22 mouse cellular contexts compared by ENCODE assay signal in genomic region chr9:35545704-35546103, GRCm38 (mm10). TPM values are rescaled to one million over a fixed set of nuclear protein-coding genes. Genes with fewer than 3 reads are reported as not detected.
A peak's percentile ranks its signal among the peaks of the same experiment; 100 is the strongest.
DNase-seq lines count a peak whose midpoint lies in the region; ATAC-seq and TF ChIP-seq lines count a peak whose summit lies in the region.
"Had no signal": no experiment of that assay in that cellular context is flagged by ENCODE, and none has a peak within 500 bp of the region (broad histone marks: within the 10 kb centered on the region; RNA-seq: fewer than 3 reads in every experiment).

No protein-coding gene starts in this region.

- no peak overlapping the region for H3K9ac ChIP-seq in hindbrain, postnatal 0 days (replicated peaks; ENCODE audit: low read length)
- no peak overlapping the region for H3K9ac ChIP-seq in hindbrain, embryonic 12.5 days
- H3K9ac ChIP-seq in liver, postnatal 0 days (replicated peaks), result no peak overlapping the region
- H3K9ac ChIP-seq in liver, embryonic 12.5 days, result no peak overlapping the region
- H3K9ac ChIP-seq: heart, embryonic 13.5 days; lung, embryonic 15.5 days; midbrain, embryonic 13.5 days had no signal

- no peak for TF ChIP-seq POLR2A in embryonic fibroblast, embryonic 13.5 days (IDR thresholded peaks at IDR 0.05; ENCODE audit: low read depth, low read length)

- TF ChIP-seq EP300 in liver, postnatal 0 days (IDR thresholded peaks at IDR 0.05; ENCODE audit: low read depth), result no peak

- ATAC-seq in hindbrain, postnatal 0 days, result no peak
- ATAC-seq in hindbrain, embryonic 12.5 days (ENCODE audit: low FRiP score), result no peak
- no peak for ATAC-seq in liver, postnatal 0 days
- ATAC-seq in liver, embryonic 12.5 days, result no peak
- ATAC-seq: midbrain, embryonic 13.5 days had no signal

- H3K27ac ChIP-seq in hindbrain, postnatal 0 days, result no peak overlapping the region
- no peak overlapping the region for H3K27ac ChIP-seq in hindbrain, embryonic 12.5 days
- no peak overlapping the region for H3K27ac ChIP-seq in liver, postnatal 0 days (ENCODE audit: low read depth)
- no peak overlapping the region for H3K27ac ChIP-seq in liver, embryonic 12.5 days
- no peak overlapping the region for H3K27ac ChIP-seq in embryonic fibroblast, embryonic 13.5 days (ENCODE audit: insufficient read depth, low read length)
- H3K27ac ChIP-seq: heart, embryonic 13.5 days; lung, embryonic 15.5 days; midbrain, embryonic 13.5 days had no signal

- H3K4me2 ChIP-seq in hindbrain, postnatal 0 days (ENCODE audit: low read depth, low read length), result no peak overlapping the region
- H3K4me2 ChIP-seq in hindbrain, embryonic 12.5 days (replicated peaks), result no peak overlapping the region
- no peak overlapping the region for H3K4me2 ChIP-seq in liver, postnatal 0 days (ENCODE audit: low read depth, low read length)
- H3K4me2 ChIP-seq in liver, embryonic 12.5 days, result no peak overlapping the region
- H3K4me2 ChIP-seq: heart, embryonic 13.5 days; lung, embryonic 15.5 days; midbrain, embryonic 13.5 days had no signal

- WGBS in hindbrain, postnatal 0 days, result 70% methylated on average over 12 of the region's 12 CpGs
- 79% methylated on average over 12 of the region's 12 CpGs for WGBS in hindbrain, embryonic 12.5 days
- WGBS in liver, postnatal 0 days (ENCODE audit: insufficient replicate concordance), result 68% methylated on average over 12 of the region's 12 CpGs
- WGBS in liver, embryonic 12.5 days (ENCODE audit: insufficient replicate concordance), result 61% methylated on average over 12 of the region's 12 CpGs

- peak; percentile 61 for TF ChIP-seq CTCF in hindbrain, postnatal 0 days (IDR thresholded peaks at IDR 0.05; ENCODE audit: low read depth)
- TF ChIP-seq CTCF in liver, postnatal 0 days (IDR thresholded peaks at IDR 0.05; ENCODE audit: low read depth), result peak; percentile 17; the same call in 1 of the 2 replicates
- peak; percentile 26; the same call in 1 of the 2 replicates for TF ChIP-seq CTCF in embryonic fibroblast, embryonic 13.5 days (IDR thresholded peaks at IDR 0.05; ENCODE audit: borderline replicate concordance, insufficient read depth, low read length)

- no peak overlapping the region for H3K4me3 ChIP-seq in hindbrain, postnatal 0 days (ENCODE audit: low read length)
- H3K4me3 ChIP-seq in hindbrain, embryonic 12.5 days, result no peak overlapping the region
- H3K4me3 ChIP-seq in liver, postnatal 0 days (ENCODE audit: low read depth, low read length), result no peak overlapping the region
- no peak overlapping the region for H3K4me3 ChIP-seq in liver, embryonic 12.5 days
- no peak overlapping the region for H3K4me3 ChIP-seq in embryonic fibroblast, embryonic 13.5 days (ENCODE audit: insufficient read depth, low read length)
- H3K4me3 ChIP-seq: heart, embryonic 13.5 days; lung, embryonic 15.5 days; midbrain, embryonic 13.5 days had no signal

- H3K36me3 ChIP-seq in hindbrain, postnatal 0 days (ENCODE audit: insufficient read depth, low read length), result peaks cover 13% of the 10 kb centered on the region
- H3K36me3 ChIP-seq in hindbrain, embryonic 12.5 days, result 0 out of 2 replicates have a peak, but pooled peaks cover 13% of the 10 kb centered on the region
- H3K36me3 ChIP-seq in liver, postnatal 0 days (replicated peaks; ENCODE audit: insufficient read depth, low read length), result no peaks in the 10 kb centered on the region
- no peaks in the 10 kb centered on the region for H3K36me3 ChIP-seq in liver, embryonic 12.5 days
- H3K36me3 ChIP-seq: heart, embryonic 13.5 days; lung, embryonic 15.5 days had no signal

- H3K27me3 ChIP-seq in hindbrain, postnatal 0 days (ENCODE audit: insufficient read depth, low read length), result no peaks in the 10 kb centered on the region
- H3K27me3 ChIP-seq in hindbrain, embryonic 12.5 days, result 0 out of 2 replicates have a peak, but pooled peaks cover 3% of the 10 kb centered on the region
- H3K27me3 ChIP-seq in liver, postnatal 0 days (ENCODE audit: insufficient read depth, low read length), result no peaks in the 10 kb centered on the region
- H3K27me3 ChIP-seq in liver, embryonic 12.5 days (replicated peaks), result peaks cover 3% of the 10 kb centered on the region; the same call in 1 of the 2 replicates
- H3K27me3 ChIP-seq: heart, embryonic 13.5 days; lung, embryonic 15.5 days had no signal

- H3K4me1 ChIP-seq in hindbrain, postnatal 0 days (ENCODE audit: insufficient read depth, low read length), result no peaks in the 10 kb centered on the region
- H3K4me1 ChIP-seq in hindbrain, embryonic 12.5 days, result no peaks in the 10 kb centered on the region
- H3K4me1 ChIP-seq in liver, postnatal 0 days (ENCODE audit: insufficient read depth), result peaks cover 3% of the 10 kb centered on the region; the same call in 1 of the 2 replicates
- peaks cover 4% of the 10 kb centered on the region for H3K4me1 ChIP-seq in liver, embryonic 12.5 days
- no peaks in the 10 kb centered on the region for H3K4me1 ChIP-seq in embryonic fibroblast, embryonic 13.5 days (ENCODE audit: control insufficient read depth, insufficient read depth, low read length)
- H3K4me1 ChIP-seq: heart, embryonic 13.5 days; lung, embryonic 15.5 days; midbrain, embryonic 13.5 days had no signal

- no peaks in the 10 kb centered on the region for H3K9me3 ChIP-seq in hindbrain, postnatal 0 days (ENCODE audit: low read length)
- no peaks in the 10 kb centered on the region for H3K9me3 ChIP-seq in hindbrain, embryonic 12.5 days (replicated peaks)
- H3K9me3 ChIP-seq in liver, postnatal 0 days (ENCODE audit: low read length), result no peaks in the 10 kb centered on the region
- H3K9me3 ChIP-seq in liver, embryonic 12.5 days (replicated peaks), result no peaks in the 10 kb centered on the region
- H3K9me3 ChIP-seq: heart, embryonic 13.5 days; lung, embryonic 15.5 days; midbrain, embryonic 13.5 days had no signal

- peak; percentile 28 for DNase-seq in hindbrain, postnatal 0 days (ENCODE audit: low spot score)
- no peak for DNase-seq in liver, postnatal 0 days
- DNase-seq in ZHBTc4 (ENCODE audit: low read depth, low spot score), result peak; percentile 27
- no peak for DNase-seq in adrenal gland, postnatal 36 days
- DNase-seq: cerebellum, adult 11 months; cerebellum, postnatal 36 days; gastrocnemius, postnatal 14 days; heart, postnatal 4 days; thymus, adult 18-20 months had no signal

RNA-seq across cellular contexts. Expression of gene Ddx25, which starts 12.6 kb away (rescaled TPM):
- total RNA-seq in hindbrain, postnatal 0 days (2014; rRNA removed), result 19.7 and 19.8 TPM in 2 replicates
- 23.3 and 24.4 TPM in 2 replicates for polyA plus RNA-seq in hindbrain, postnatal 0 days (2015; fragmentation: Nextera tagmentation; extraction: Ambion mirVana)
- polyA plus RNA-seq in hindbrain, embryonic 12.5 days (2016; fragmentation: Nextera tagmentation; extraction: Ambion mirVana), result 11.5 and 12.6 TPM in 2 replicates
- polyA plus RNA-seq in liver, postnatal 0 days (2015; fragmentation: Nextera tagmentation; extraction: Ambion mirVana), result 0.09 and 0.18 TPM in 2 replicates
- polyA plus RNA-seq in liver, embryonic 12.5 days (2016; fragmentation: Nextera tagmentation; extraction: Ambion mirVana), result 0.65 and 0.67 TPM in 2 replicates
- 0.26 and 0.28 TPM in 2 replicates for polyA plus RNA-seq in embryonic fibroblast, embryonic 13.5 days (2011; ENCODE audit: insufficient read length, low read depth, missing spikeins)
- under 1 TPM; 0.56 to 0.79 TPM for total RNA-seq in adrenal gland, postnatal 36 days (2021)

RNA-seq across cellular contexts. Expression of gene Pus3, which starts 12.7 kb away (rescaled TPM):
- total RNA-seq in hindbrain, postnatal 0 days (2014; rRNA removed), result 8.3 and 10.2 TPM in 2 replicates
- 12.2 and 13.7 TPM in 2 replicates for polyA plus RNA-seq in hindbrain, postnatal 0 days (2015; fragmentation: Nextera tagmentation; extraction: Ambion mirVana)
- 16.3 and 16.7 TPM in 2 replicates for polyA plus RNA-seq in hindbrain, embryonic 12.5 days (2016; fragmentation: Nextera tagmentation; extraction: Ambion mirVana)
- 4.7 and 5.0 TPM in 2 replicates for polyA plus RNA-seq in liver, postnatal 0 days (2015; fragmentation: Nextera tagmentation; extraction: Ambion mirVana)
- polyA plus RNA-seq in liver, embryonic 12.5 days (2016; fragmentation: Nextera tagmentation; extraction: Ambion mirVana), result 11.7 and 12.9 TPM in 2 replicates
- 9.6 and 12.7 TPM in 2 replicates for polyA plus RNA-seq in embryonic fibroblast, embryonic 13.5 days (2011; ENCODE audit: insufficient read length, low read depth, missing spikeins)
- 10 to 100 TPM; 10.6 to 13.3 TPM for total RNA-seq in adrenal gland, postnatal 36 days (2021)

RNA-seq across cellular contexts. Expression of gene Pate2, which starts 24.4 kb away (rescaled TPM):
- total RNA-seq in hindbrain, postnatal 0 days (2014; rRNA removed), result 0.47 and 0.79 TPM in 2 replicates
- 0.41 and 0.67 TPM in 2 replicates for polyA plus RNA-seq in hindbrain, postnatal 0 days (2015; fragmentation: Nextera tagmentation; extraction: Ambion mirVana)
- 2.0 and 2.3 TPM in 2 replicates for polyA plus RNA-seq in hindbrain, embryonic 12.5 days (2016; fragmentation: Nextera tagmentation; extraction: Ambion mirVana)
- 0.14 and 0.33 TPM in 2 replicates for polyA plus RNA-seq in liver, postnatal 0 days (2015; fragmentation: Nextera tagmentation; extraction: Ambion mirVana)
- polyA plus RNA-seq in liver, embryonic 12.5 days (2016; fragmentation: Nextera tagmentation; extraction: Ambion mirVana), result 0.32 and 0.47 TPM in 2 replicates
- 0.23 and 0.53 TPM in 2 replicates for polyA plus RNA-seq in embryonic fibroblast, embryonic 13.5 days (2011; ENCODE audit: insufficient read length, low read depth, missing spikeins)
- total RNA-seq in adrenal gland, postnatal 36 days (2021), result under 1 TPM; 0.16 to 0.60 TPM

RNA-seq across cellular contexts. Expression of gene Hyls1, which starts 24.5 kb away (rescaled TPM):
- total RNA-seq in hindbrain, postnatal 0 days (2014; rRNA removed), result 9.6 and 9.7 TPM in 2 replicates
- 9.5 and 11.8 TPM in 2 replicates for polyA plus RNA-seq in hindbrain, postnatal 0 days (2015; fragmentation: Nextera tagmentation; extraction: Ambion mirVana)
- polyA plus RNA-seq in hindbrain, embryonic 12.5 days (2016; fragmentation: Nextera tagmentation; extraction: Ambion mirVana), result 21.8 and 22.3 TPM in 2 replicates
- polyA plus RNA-seq in liver, postnatal 0 days (2015; fragmentation: Nextera tagmentation; extraction: Ambion mirVana), result 4.3 and 4.7 TPM in 2 replicates
- polyA plus RNA-seq in liver, embryonic 12.5 days (2016; fragmentation: Nextera tagmentation; extraction: Ambion mirVana), result 9.4 and 10.8 TPM in 2 replicates
- 11.2 and 12.9 TPM in 2 replicates for polyA plus RNA-seq in embryonic fibroblast, embryonic 13.5 days (2011; ENCODE audit: insufficient read length, low read depth, missing spikeins)
- total RNA-seq in adrenal gland, postnatal 36 days (2021), result 1 to 10 TPM; 3.3 to 4.2 TPM

RNA-seq across cellular contexts. Expression of gene Gm1113, which starts 27.6 kb away (rescaled TPM):
- total RNA-seq in hindbrain, postnatal 0 days (2014; rRNA removed), result not detected in 2 replicates
- polyA plus RNA-seq in hindbrain, postnatal 0 days (2015; fragmentation: Nextera tagmentation; extraction: Ambion mirVana), result not detected in 2 replicates
- polyA plus RNA-seq in hindbrain, embryonic 12.5 days (2016; fragmentation: Nextera tagmentation; extraction: Ambion mirVana), result not detected in 2 replicates
- not detected in 2 replicates for polyA plus RNA-seq in liver, postnatal 0 days (2015; fragmentation: Nextera tagmentation; extraction: Ambion mirVana)
- not detected in 2 replicates for polyA plus RNA-seq in liver, embryonic 12.5 days (2016; fragmentation: Nextera tagmentation; extraction: Ambion mirVana)
- not detected in 2 replicates for polyA plus RNA-seq in embryonic fibroblast, embryonic 13.5 days (2011; ENCODE audit: insufficient read length, low read depth, missing spikeins)
- not detected for total RNA-seq in adrenal gland, postnatal 36 days (2021)
- total RNA-seq: ES-E14; gastrocnemius, postnatal 14 days; heart, postnatal 4 days; layer of hippocampus, adult 8-10 months; megakaryocyte progenitor cell, adult 5-6 weeks had no signal
- polyA plus RNA-seq: embryonic facial prominence, embryonic 11.5 days; heart, embryonic 13.5 days; kidney, embryonic 16.5 days; limb, embryonic 14.5 days; lung, embryonic 15.5 days; midbrain, embryonic 13.5 days; small intestine, adult 2 months had no signal

Comparison
In these comparisons a context has a peak if more than half of its experiments do, and no peak if none do; other contexts are left out.
1. DNase-seq: peak in hindbrain, postnatal 0 days (single experiment) and ZHBTc4 (single experiment); none in liver, postnatal 0 days (single experiment) and adrenal gland, postnatal 36 days (0 of 2).
2. Peak in every context shown above with its lines, with median percentiles within 50 percentile points of each other: CTCF ChIP-seq.